Mouse (Mus musculus) skeletal muscle tissue, postnatal 0 days (tissue): ENCODE data around the gene Gm156. TPM values are rescaled to one million over a fixed set of nuclear protein-coding genes. Genes with fewer than 3 reads are reported as not detected.

Experiments
- polyA plus RNA-seq: library from polyadenylated mRNA; unstranded; fragments of >200 nt; fragmentation: Nextera tagmentation; extraction: Ambion mirVana; gene quantifications from 2 replicates; pipeline ENCODE4 v1.2.1, GENCODE M21; 2015

Gm156 gene
- not detected in 2 replicates for polyA plus RNA-seq

GRCm38 (mm10) chr6:129784170-129784569 is at the start of gene Gm156:
Gene Gm156 (minus strand): TSS chr6:129784270.

GRCm38 (mm10) chr6:129740069-129740721 is 43.9 kb downstream of the Gm156 start, which contains the start of gene Klri2:
Gene Klri2 (minus strand): TSS chr6:129740484.

GRCm38 (mm10) chr6:129717032-129717431 is 67.0 kb downstream of the Gm156 start, which contains the start of gene Klri1:
Gene Klri1 (minus strand): TSS chr6:129717132.

Other genes with a start within 250 kb of the Gm156 start
- gene Klre1, start 206.4 kb downstream of the Gm156 start, polyA plus RNA-seq = not detected in 2 replicates
- 0.19 and 0.52 TPM in 2 replicates for gene Klrd1, start 192.5 kb downstream of the Gm156 start, polyA plus RNA-seq
- gene Klrk1, start 160.4 kb downstream of the Gm156 start, polyA plus RNA-seq = 0.13 TPM in 1 of 2 replicates, not detected in the other
- gene Klrc3, start 140.9 kb downstream of the Gm156 start, polyA plus RNA-seq = not detected in 2 replicates
- not detected in 2 replicates for gene Klrc2, start 123.6 kb downstream of the Gm156 start, polyA plus RNA-seq
- gene Klrc1, start 105.3 kb downstream of the Gm156 start, polyA plus RNA-seq = 0.15 TPM in 1 of 2 replicates, not detected in the other
- not detected in 2 replicates for gene Klri1, start 67.1 kb downstream of the Gm156 start, polyA plus RNA-seq
- gene Klri2, start 43.8 kb downstream of the Gm156 start, polyA plus RNA-seq = not detected in 2 replicates
- not detected in 2 replicates for gene Gm17631, start 78.4 kb upstream of the Gm156 start, polyA plus RNA-seq
- not detected in 2 replicates for gene Klra17, start 92.4 kb upstream of the Gm156 start, polyA plus RNA-seq
- gene Klra5, start 133.4 kb upstream of the Gm156 start, polyA plus RNA-seq = not detected in 2 replicates
- gene Klra6, start 242.7 kb upstream of the Gm156 start, polyA plus RNA-seq = not detected in 2 replicates